Mouse (Mus musculus): ENCODE measurements around the gene Tbx6. TPM values are rescaled to one million over a fixed set of nuclear protein-coding genes. Genes with fewer than 3 reads are reported as not detected.
A peak's percentile ranks its signal among the peaks of the same experiment; 100 is the strongest.

The Tbx6 gene
- polyA plus RNA-seq, 1 experiment from 2014 or later, result 0.53 TPM

- peak within 1 kb of the TSS; percentile 91 for H3K9ac ChIP-seq
- no peaks in the 10 kb centered on the region for H3K9me3 ChIP-seq
Measured at GRCm38 (mm10) chr7:126797411-126798126, 16.3 kb downstream of the Tbx6 start, which contains the start of gene Fam57b. TSS of gene Fam57b (plus strand) at chr7:126797668.

GRCm38 (mm10) chr7:126798127-126799049, 17.1 kb downstream of the Tbx6 start:
- Histone ChIP-seq H3K9ac (peak overlapping the region; percentile 91), H3K27ac (peak overlapping the region; percentile 94), H3K4me1 (peaks cover 40% of the 10 kb centered on the region), H3K27me3 (no peaks in the 10 kb centered on the region), H3K4me3 (peak overlapping the region; percentile 87), H3K9me3 (no peaks in the 10 kb centered on the region), H3K4me2 (replicated peaks) (peak overlapping the region; percentile 91), H3K36me3 (peaks cover 47% of the 10 kb centered on the region)
- 1% methylated on average over 40 of the region's 40 CpGs for WGBS
- no peak for ATAC-seq (ENCODE audit: low FRiP score, low read depth)

More at GRCm38 (mm10) chr7:126797411-126798126, 16.3 kb downstream of the Tbx6 start, which contains the start of gene Fam57b:
- peaks cover 43% of the 10 kb centered on the region for H3K36me3 ChIP-seq
- peaks cover 47% of the 10 kb centered on the region for H3K4me1 ChIP-seq
- no peaks in the 10 kb centered on the region for H3K27me3 ChIP-seq
- ATAC-seq (ENCODE audit: low FRiP score, low read depth), result no peak
- peak within 1 kb of the TSS; percentile 91 for H3K4me2 ChIP-seq (replicated peaks)
- peak within 1 kb of the TSS; percentile 94 for H3K27ac ChIP-seq
- 35% methylated on average over 21 of the region's 21 CpGs for WGBS
- H3K4me3 ChIP-seq, result peak within 1 kb of the TSS; percentile 87

GRCm38 (mm10) chr7:126799050-126799467, 17.8 kb downstream of the Tbx6 start:
- peak overlapping the region; percentile 87 for H3K4me3 ChIP-seq
- H3K9ac ChIP-seq, result peak overlapping the region; percentile 91
- H3K9me3 ChIP-seq, result no peaks in the 10 kb centered on the region
- ATAC-seq (ENCODE audit: low FRiP score, low read depth), result peak; percentile 96
- H3K4me2 ChIP-seq (replicated peaks), result peak overlapping the region; percentile 91
- H3K27ac ChIP-seq, result peak overlapping the region; percentile 99
- WGBS, result under 1% methylated on average over 29 of the region's 36 CpGs
- peaks cover 52% of the 10 kb centered on the region for H3K36me3 ChIP-seq
- no peaks in the 10 kb centered on the region for H3K27me3 ChIP-seq
- H3K4me1 ChIP-seq, result peaks cover 40% of the 10 kb centered on the region

GRCm38 (mm10) chr7:126799468-126800268, 18.4 kb downstream of the Tbx6 start:
- WGBS, result 1% methylated on average over 36 of the region's 38 CpGs
- Histone ChIP-seq H3K4me2 (replicated peaks) (peak overlapping the region; percentile 91), H3K9me3 (no peaks in the 10 kb centered on the region), H3K27me3 (no peaks in the 10 kb centered on the region), H3K9ac (peak overlapping the region; percentile 82), H3K4me1 (peaks cover 38% of the 10 kb centered on the region), H3K4me3 (peak overlapping the region; percentile 87), H3K27ac (peak overlapping the region; percentile 99), H3K36me3 (peaks cover 50% of the 10 kb centered on the region)
- peak; percentile 91 for ATAC-seq (ENCODE audit: low FRiP score, low read depth)

GRCm38 (mm10) chr7:126800269-126801056, 19.2 kb downstream of the Tbx6 start:
- Histone ChIP-seq H3K36me3 (peaks cover 46% of the 10 kb centered on the region), H3K4me2 (replicated peaks) (peak overlapping the region; percentile 91), H3K9ac (peak overlapping the region; percentile 82), H3K9me3 (no peaks in the 10 kb centered on the region), H3K27ac (peak overlapping the region; percentile 99), H3K4me1 (peaks cover 37% of the 10 kb centered on the region), H3K27me3 (no peaks in the 10 kb centered on the region), H3K4me3 (peak overlapping the region; percentile 87)
- 42% methylated on average over 5 of the region's 5 CpGs for WGBS
- ATAC-seq (ENCODE audit: low FRiP score, low read depth), result no peak

- peaks cover 37% of the 10 kb centered on the region for H3K4me1 ChIP-seq
- no peak overlapping the region for H3K4me3 ChIP-seq
- ATAC-seq (ENCODE audit: low FRiP score, low read depth), result no peak
- no peak overlapping the region for H3K9ac ChIP-seq
- no peak overlapping the region for H3K4me2 ChIP-seq (replicated peaks)
- no peaks in the 10 kb centered on the region for H3K9me3 ChIP-seq
- peak overlapping the region; percentile 61; the same call in 1 of the 2 replicates for H3K27ac ChIP-seq
- WGBS, result 97% methylated on average over 16 of the region's 16 CpGs
- no peaks in the 10 kb centered on the region for H3K27me3 ChIP-seq
- H3K36me3 ChIP-seq, result peaks cover 43% of the 10 kb centered on the region
Measured at GRCm38 (mm10) chr7:126801057-126801422, 19.8 kb downstream of the Tbx6 start.

GRCm38 (mm10) chr7:126802134-126802889, 21.0 kb downstream of the Tbx6 start:
- peak overlapping the region; percentile 13; the same call in 1 of the 2 replicates for H3K9ac ChIP-seq
- no peak for ATAC-seq (ENCODE audit: low FRiP score, low read depth)
- peaks cover 28% of the 10 kb centered on the region for H3K4me1 ChIP-seq
- no peak overlapping the region for H3K4me3 ChIP-seq
- WGBS, result 80% methylated on average over 11 of the region's 11 CpGs
- no peaks in the 10 kb centered on the region for H3K9me3 ChIP-seq
- H3K4me2 ChIP-seq (replicated peaks), result no peak overlapping the region
- no peak overlapping the region for H3K27ac ChIP-seq
- no peaks in the 10 kb centered on the region for H3K27me3 ChIP-seq
- H3K36me3 ChIP-seq, result peaks cover 36% of the 10 kb centered on the region

- 83% methylated on average over 6 of the region's 6 CpGs for WGBS
- peaks cover 32% of the 10 kb centered on the region for H3K36me3 ChIP-seq
- no peak overlapping the region for H3K27ac ChIP-seq
- no peak overlapping the region for H3K4me3 ChIP-seq
- no peak for ATAC-seq (ENCODE audit: low FRiP score, low read depth)
- H3K9me3 ChIP-seq, result no peaks in the 10 kb centered on the region
- no peaks in the 10 kb centered on the region for H3K27me3 ChIP-seq
- peaks cover 28% of the 10 kb centered on the region for H3K4me1 ChIP-seq
- H3K4me2 ChIP-seq (replicated peaks), result no peak overlapping the region
- H3K9ac ChIP-seq, result 0 out of 2 replicates have a peak overlapping the region, but pooled peaks have one; percentile 35
Measured at GRCm38 (mm10) chr7:126803181-126803580, 21.9 kb downstream of the Tbx6 start.

GRCm38 (mm10) chr7:126803751-126804150, 22.5 kb downstream of the Tbx6 start:
- ATAC-seq (ENCODE audit: low FRiP score, low read depth), result no peak
- no peak overlapping the region for H3K27ac ChIP-seq
- no peaks in the 10 kb centered on the region for H3K9me3 ChIP-seq
- H3K27me3 ChIP-seq, result no peaks in the 10 kb centered on the region
- H3K9ac ChIP-seq, result peak overlapping the region; percentile 35; the same call in 1 of the 2 replicates
- no peak overlapping the region for H3K4me3 ChIP-seq
- no peak overlapping the region for H3K4me2 ChIP-seq (replicated peaks)
- H3K36me3 ChIP-seq, result peaks cover 32% of the 10 kb centered on the region
- H3K4me1 ChIP-seq, result peaks cover 31% of the 10 kb centered on the region

GRCm38 (mm10) chr7:126806956-126807355, 25.7 kb downstream of the Tbx6 start:
- no peak for ATAC-seq (ENCODE audit: low FRiP score, low read depth)
- WGBS, result 77% methylated on average over 6 of the region's 6 CpGs

More at GRCm38 (mm10) chr7:126806956-126807355, 25.7 kb downstream of the Tbx6 start:
- Histone ChIP-seq H3K9ac (no peak overlapping the region), H3K36me3 (peaks cover 32% of the 10 kb centered on the region), H3K9me3 (no peaks in the 10 kb centered on the region), H3K27ac (0 out of 2 replicates have a peak overlapping the region, but pooled peaks have one; percentile 16), H3K27me3 (no peaks in the 10 kb centered on the region), H3K4me2 (replicated peaks) (no peak overlapping the region; the same call in 1 of the 2 replicates), H3K4me3 (no peak overlapping the region), H3K4me1 (peaks cover 14% of the 10 kb centered on the region)

Data from limb, embryonic 13.5 days (tissue).